Mouse (Mus musculus): ENCODE results near the gene Sapcd1.

GRCm38 (mm10) chr17:35055691-35056495 is 28.1 kb upstream of the Sapcd1 start:
- TF ChIP-seq TCF12 (IDR thresholded peaks at IDR 0.05; ENCODE audit: insufficient read depth, poor library complexity, severe bottlenecking) (no peak), POLR2A (IDR thresholded peaks at IDR 0.05; ENCODE audit: insufficient read length, low read depth) (peak; percentile 5), POLR2AphosphoS2 (IDR thresholded peaks at IDR 0.05; ENCODE audit: insufficient read length, low read depth) (no peak), E2F4 (IDR thresholded peaks at IDR 0.05; ENCODE audit: insufficient read depth) (no peak), USF1 (IDR thresholded peaks at IDR 0.05; ENCODE audit: low read depth) (no peak), MAX (IDR thresholded peaks at IDR 0.05; ENCODE audit: low read depth) (no peak), TCF3 (IDR thresholded peaks at IDR 0.05; ENCODE audit: insufficient read length, low read depth) (no peak)

Measured in myocyte (in vitro differentiated cells).